ENCODE assay signal across 8 mouse cellular contexts in genomic region chr3:96487596-96488289, GRCm38 (mm10). TPM values are rescaled to one million over a fixed set of nuclear protein-coding genes. Genes with fewer than 3 reads are reported as not detected.
A peak's percentile ranks its signal among the peaks of the same experiment; 100 is the strongest.
DNase-seq lines count a peak whose midpoint lies in the region; ATAC-seq and TF ChIP-seq lines count a peak whose summit lies in the region.

No protein-coding gene starts in this region.

- H3K27ac ChIP-seq in MEL (ENCODE audit: control insufficient read depth, low read depth, low read length): peak overlapping the region; percentile 86
- peak overlapping the region; percentile 96 for H3K27ac ChIP-seq in heart, postnatal 0 days (ENCODE audit: low read depth)
- peak overlapping the region; percentile 82 for H3K27ac ChIP-seq in limb, embryonic 12.5 days
- H3K27ac ChIP-seq in midbrain, embryonic 15.5 days: peak overlapping the region; percentile 88
- peak overlapping the region; percentile 98 for H3K27ac ChIP-seq in thymus, adult 2 months (ENCODE audit: control insufficient read depth, insufficient read depth, low read length)

- no peak for TF ChIP-seq RAD21 in MEL (IDR thresholded peaks at IDR 0.05; ENCODE audit: low read depth, low read length)

- peak; percentile 30 to 74 (median 62) for TF ChIP-seq CTCF in MEL (IDR thresholded peaks at IDR 0.05 in 2 of 3, conservative IDR thresholded peaks at IDR 0.05 in 1 of 3; ENCODE audit: control insufficient read depth in 1 of 3, insufficient read depth in 1 of 3, low read depth in 2 of 3, low read length in 3 of 3, poor library complexity in 1 of 3, severe bottlenecking in 1 of 3)
- peak; percentile 34 for TF ChIP-seq CTCF in heart, postnatal 0 days (IDR thresholded peaks at IDR 0.05; ENCODE audit: low read depth)
- TF ChIP-seq CTCF in thymus, adult 2 months (IDR thresholded peaks at IDR 0.05; ENCODE audit: borderline replicate concordance, control insufficient read depth, extremely low read depth, insufficient read depth, low read length, poor library complexity): peak; percentile 22; the same call in 1 of the 2 replicates

- 4% methylated on average over 26 of the region's 26 CpGs for WGBS in heart, postnatal 0 days
- 6% methylated on average over 26 of the region's 26 CpGs for WGBS in limb, embryonic 12.5 days
- 3% methylated on average over 26 of the region's 26 CpGs for WGBS in midbrain, embryonic 15.5 days
- 5% methylated on average over 26 of the region's 26 CpGs for WGBS in thymus, adult 2 months

- peaks cover 9% of the 10 kb centered on the region for H3K79me2 ChIP-seq in MEL (ENCODE audit: control insufficient read depth, insufficient read depth, low read length, poor library complexity)

- peak; percentile 70 for DNase-seq in 3134 (ENCODE audit: extremely low read depth, insufficient read length, low spot score)
- DNase-seq in MEL (ENCODE audit: low read depth, low spot score): peak; percentile 89
- DNase-seq in embryo, embryonic 10.5 days (ENCODE audit: low spot score): peak; percentile 65
- peak; percentile 43 for DNase-seq in heart, postnatal 0 days (ENCODE audit: low spot score)
- DNase-seq in thymus, adult 2 months: peak; percentile 57
- no peak for DNase-seq in left cerebral cortex, adult 8-10 months (ENCODE audit: low spot score in 2 of 2)

- H3K4me1 ChIP-seq in MEL (ENCODE audit: control insufficient read depth in 1 of 2, insufficient read depth in 2 of 2, low read length in 2 of 2): peaks cover 0 to 5% of the 10 kb centered on the region in 2 experiments; a peak in 3 of 4 replicates
- 0 out of 2 replicates have a peak, but pooled peaks cover 4% of the 10 kb centered on the region for H3K4me1 ChIP-seq in heart, postnatal 0 days (ENCODE audit: control insufficient read depth, insufficient read depth)
- peaks cover 8% of the 10 kb centered on the region; the same call in 1 of the 2 replicates for H3K4me1 ChIP-seq in limb, embryonic 12.5 days (replicated peaks)
- peaks cover 7% of the 10 kb centered on the region for H3K4me1 ChIP-seq in midbrain, embryonic 15.5 days
- peaks cover 2% of the 10 kb centered on the region for H3K4me1 ChIP-seq in thymus, adult 2 months (replicated peaks; ENCODE audit: control insufficient read depth, insufficient read depth, low read length)

- no peak; a peak in 2 of 4 replicates for TF ChIP-seq EP300 in MEL (IDR thresholded peaks at IDR 0.05; ENCODE audit: low read depth in 1 of 2, low read length in 2 of 2)
- TF ChIP-seq EP300 in heart, postnatal 0 days (IDR thresholded peaks at IDR 0.05; ENCODE audit: low read depth): no peak

- H3K9me3 ChIP-seq in MEL (replicated peaks; ENCODE audit: insufficient read depth, low read length): no peaks in the 10 kb centered on the region
- no peaks in the 10 kb centered on the region for H3K9me3 ChIP-seq in heart, postnatal 0 days (replicated peaks; ENCODE audit: control insufficient read depth, low read length)
- H3K9me3 ChIP-seq in limb, embryonic 12.5 days: no peaks in the 10 kb centered on the region
- H3K9me3 ChIP-seq in midbrain, embryonic 15.5 days: no peaks in the 10 kb centered on the region

- 0 out of 4 replicates have a peak, but pooled peaks of 1 of the 2 experiments have one; percentile 27 for TF ChIP-seq POLR2A in MEL (IDR thresholded peaks at IDR 0.05; ENCODE audit: control insufficient read depth in 1 of 2, insufficient read depth in 1 of 2, low read depth in 1 of 2, low read length in 2 of 2, poor library complexity in 1 of 2)
- no peak for TF ChIP-seq POLR2A in thymus, adult 2 months (IDR thresholded peaks at IDR 0.05; ENCODE audit: control insufficient read depth, extremely low read depth, insufficient read depth, low read length, poor library complexity)

- H3K27me3 ChIP-seq in MEL (ENCODE audit: control insufficient read depth in 1 of 2, insufficient read depth in 2 of 2, low read length in 2 of 2): no peaks in the 10 kb centered on the region
- H3K27me3 ChIP-seq in heart, postnatal 0 days (ENCODE audit: control insufficient read depth, insufficient read depth, low read length): no peaks in the 10 kb centered on the region
- 0 out of 2 replicates have a peak, but pooled peaks cover 6% of the 10 kb centered on the region for H3K27me3 ChIP-seq in limb, embryonic 12.5 days
- peaks cover 14% of the 10 kb centered on the region; the same call in 1 of the 2 replicates for H3K27me3 ChIP-seq in midbrain, embryonic 15.5 days (replicated peaks)
- no peaks in the 10 kb centered on the region for H3K27me3 ChIP-seq in thymus, adult 2 months (ENCODE audit: control insufficient read depth, insufficient read depth, low read length)

- H3K4me3 ChIP-seq in MEL (ENCODE audit: control insufficient read depth in 1 of 2, insufficient read depth in 1 of 2, low read depth in 2 of 2, low read length in 2 of 2): peak overlapping the region; percentile 39 to 41
- peak overlapping the region; percentile 42 for H3K4me3 ChIP-seq in heart, postnatal 0 days (ENCODE audit: low read depth, low read length)
- peak overlapping the region; percentile 33 for H3K4me3 ChIP-seq in limb, embryonic 12.5 days (replicated peaks)
- H3K4me3 ChIP-seq in midbrain, embryonic 15.5 days: peak overlapping the region; percentile 37
- peak overlapping the region; percentile 42 for H3K4me3 ChIP-seq in thymus, adult 2 months (ENCODE audit: control insufficient read depth, insufficient read depth, low read length)

- H3K36me3 ChIP-seq in MEL (ENCODE audit: control insufficient read depth in 1 of 2, insufficient read depth in 2 of 2, low read length in 2 of 2): peaks cover 4 to 12% of the 10 kb centered on the region in 2 experiments
- no peaks in the 10 kb centered on the region for H3K36me3 ChIP-seq in heart, postnatal 0 days (replicated peaks; ENCODE audit: control insufficient read depth, insufficient read depth, low read length)
- H3K36me3 ChIP-seq in limb, embryonic 12.5 days: no peaks in the 10 kb centered on the region
- H3K36me3 ChIP-seq in midbrain, embryonic 15.5 days (replicated peaks): no peaks in the 10 kb centered on the region
- no peaks in the 10 kb centered on the region for H3K36me3 ChIP-seq in thymus, adult 2 months (ENCODE audit: control insufficient read depth, insufficient read depth, low read length)

- no peak for ATAC-seq in heart, postnatal 0 days (ENCODE audit: insufficient read depth, low read depth)
- ATAC-seq in limb, embryonic 12.5 days (ENCODE audit: insufficient number of reproducible peaks, insufficient read depth, low FRiP score, low TSS enrichment, low read depth): no peak
- ATAC-seq in midbrain, embryonic 15.5 days (replicated peaks): no peak

- H3K4me2 ChIP-seq in heart, postnatal 0 days (ENCODE audit: low read depth, low read length): peak overlapping the region; percentile 69
- peak overlapping the region; percentile 58 for H3K4me2 ChIP-seq in limb, embryonic 12.5 days
- H3K4me2 ChIP-seq in midbrain, embryonic 15.5 days: peak overlapping the region; percentile 63

- H3K9ac ChIP-seq in MEL (ENCODE audit: control insufficient read depth, low read depth, low read length, poor library complexity, severe bottlenecking): peak overlapping the region; percentile 74
- peak overlapping the region; percentile 57 for H3K9ac ChIP-seq in heart, postnatal 0 days (replicated peaks; ENCODE audit: low read depth, low read length)
- peak overlapping the region; percentile 47; the same call in 1 of the 2 replicates for H3K9ac ChIP-seq in limb, embryonic 12.5 days (replicated peaks)
- H3K9ac ChIP-seq in midbrain, embryonic 15.5 days: peak overlapping the region; percentile 41

TF ChIP-seq in MEL, 35 proteins besides CTCF, POLR2A, EP300 and RAD21 (continues in another document):
- TF ChIP-seq E2F4 (IDR thresholded peaks at IDR 0.05; ENCODE audit: borderline replicate concordance, low read depth, low read length) (no peak), HCFC1 (IDR thresholded peaks at IDR 0.05; ENCODE audit: low read depth, low read length) (no peak), CHD2 (IDR thresholded peaks at IDR 0.05; ENCODE audit: low read length) (no peak), USF1 (IDR thresholded peaks at IDR 0.05; ENCODE audit: low read depth, low read length) (no peak), KAT2A (conservative IDR thresholded peaks at IDR 0.05; ENCODE audit: low read depth, low read length) (no peak), MAX (IDR thresholded peaks at IDR 0.05; ENCODE audit: low read length) (no peak), GABPA (IDR thresholded peaks at IDR 0.05; ENCODE audit: low read depth, low read length) (no peak), SIN3A (IDR thresholded peaks at IDR 0.05; ENCODE audit: low read length) (no peak), SMC3 (IDR thresholded peaks at IDR 0.05; ENCODE audit: low read depth, low read length) (peak; percentile 28; the same call in 1 of the 2 replicates), MYC (IDR thresholded peaks at IDR 0.05; ENCODE audit: low read depth, low read length) (no peak), MAFK (IDR thresholded peaks at IDR 0.05; ENCODE audit: borderline replicate concordance, low read depth, low read length) (no peak), JUND (IDR thresholded peaks at IDR 0.05; ENCODE audit: low read depth, low read length) (peak; percentile 69; the same call in 1 of the 2 replicates), UBTF (IDR thresholded peaks at IDR 0.05; ENCODE audit: borderline replicate concordance, insufficient read depth, low read depth, low read length) (no peak)

RNA-seq across cellular contexts. Expression of gene BC107364, which starts 35.6 kb away (rescaled TPM):
- total RNA-seq in MEL (2012; rRNA removed): not detected in 2 replicates
- under 1 TPM in 1 of 2 experiments, not detected in 1; 0.17 TPM for polyA plus RNA-seq in MEL (2012; ENCODE audit: insufficient read depth in 1 of 2, insufficient read length in 2 of 2, low read depth in 1 of 2, low replicate concordance in 2 of 2, missing spikeins in 1 of 2)
- not detected in 2 replicates for total RNA-seq in heart, postnatal 0 days (2014; rRNA removed; ENCODE audit: low replicate concordance)
- 0.40 and 0.41 TPM in 2 replicates for polyA plus RNA-seq in heart, postnatal 0 days (2015; fragmentation: Nextera tagmentation; extraction: Ambion mirVana)
- polyA plus RNA-seq in limb, embryonic 12.5 days (2016; fragmentation: Nextera tagmentation; extraction: Ambion mirVana): not detected in 2 replicates
- not detected in 2 replicates for polyA plus RNA-seq in midbrain, embryonic 15.5 days (2015; fragmentation: Nextera tagmentation; extraction: Ambion mirVana)
- 0.09 and 0.32 TPM in 2 replicates for polyA plus RNA-seq in thymus, adult 2 months (2012; rRNA removed)
- total RNA-seq in left cerebral cortex, adult 8-10 months (2022): not detected

RNA-seq across cellular contexts. Expression of gene Hfe2, which starts 37.2 kb away (rescaled TPM):
- total RNA-seq in MEL (2012; rRNA removed): not detected in 2 replicates
- not detected for polyA plus RNA-seq in MEL (2012; ENCODE audit: insufficient read depth in 1 of 2, insufficient read length in 2 of 2, low read depth in 1 of 2, low replicate concordance in 2 of 2, missing spikeins in 1 of 2)
- 68.1 and 81.3 TPM in 2 replicates for total RNA-seq in heart, postnatal 0 days (2014; rRNA removed; ENCODE audit: low replicate concordance)
- polyA plus RNA-seq in heart, postnatal 0 days (2015; fragmentation: Nextera tagmentation; extraction: Ambion mirVana): 24.7 and 25.9 TPM in 2 replicates
- polyA plus RNA-seq in limb, embryonic 12.5 days (2016; fragmentation: Nextera tagmentation; extraction: Ambion mirVana): 7.8 and 8.5 TPM in 2 replicates
- polyA plus RNA-seq in midbrain, embryonic 15.5 days (2015; fragmentation: Nextera tagmentation; extraction: Ambion mirVana): 1.2 and 1.4 TPM in 2 replicates
- polyA plus RNA-seq in thymus, adult 2 months (2012; rRNA removed): 1.3 and 10.4 TPM in 2 replicates
- total RNA-seq in left cerebral cortex, adult 8-10 months (2022): 1 to 10 TPM; 1.4 to 2.0 (median 1.7) TPM

Comparison
In these comparisons a context has a peak if more than half of its experiments do, and no peak if none do; other contexts are left out.
1. DNase-seq: peak in 3134 (single experiment), MEL (single experiment), embryo, embryonic 10.5 days (single experiment), heart, postnatal 0 days (single experiment) and thymus, adult 2 months (single experiment); none in left cerebral cortex, adult 8-10 months (0 of 2).
2. Peak in every context shown above with its lines, with median percentiles within 50 percentile points of each other: H3K27ac ChIP-seq, H3K4me3 ChIP-seq, H3K9ac ChIP-seq, CTCF ChIP-seq and H3K4me2 ChIP-seq.